Mouse (Mus musculus) testis, adult 2 months (tissue): ENCODE measurements at regions not wholly inside any gene's neighbourhood (a gene's known extent, or its start where the extent isn't known, plus 50 kb on each side); places are given as distances from the start of the nearest gene placed in this dataset.
"Not testable (repeated sequence)": the region's sequence is repeated elsewhere in the genome, so short reads cannot be mapped to it uniquely, and the experiment has no call there.

Source experiments
- H3K27ac ChIP-seq: fragments of 200-500 bp; 2 replicates; pipeline ENCODE4 v1.5.1; 2012; ENCODE audit warnings: low read depth, low read length; ENCODE audit not compliant: control insufficient read depth, insufficient read depth
- H3K27me3 ChIP-seq: fragments of 200-500 bp; 2 replicates; pipeline ENCODE4 v1.6.1; 2012; ENCODE audit warnings: mild to moderate bottlenecking, low read length, moderate library complexity; ENCODE audit not compliant: control insufficient read depth, insufficient read depth
- H3K36me3 ChIP-seq: fragments of 200-500 bp; 2 replicates; pipeline ENCODE4 v1.6.1; 2012; ENCODE audit warnings: mild to moderate bottlenecking, low read length; ENCODE audit not compliant: control insufficient read depth, insufficient read depth
- H3K4me1 ChIP-seq: fragments of 200-500 bp; 2 replicates; pipeline ENCODE4 v1.6.1; 2012; ENCODE audit warnings: low read length; ENCODE audit not compliant: control insufficient read depth, insufficient read depth
- H3K4me3 ChIP-seq: fragments of 200-500 bp; 2 replicates; pipeline ENCODE4 v1.5.1; 2012; ENCODE audit warnings: low read depth, mild to moderate bottlenecking, low read length, moderate library complexity, mixed read lengths; ENCODE audit not compliant: control insufficient read depth
- CTCF ChIP-seq: fragments of 200-500 bp; IDR thresholded peaks from 2 replicates; pipeline ENCODE4 v1.5.1; 2012; ENCODE audit warnings: low read depth, mild to moderate bottlenecking, inconsistent platforms, low read length, moderate library complexity; ENCODE audit not compliant: control insufficient read depth, insufficient read depth, insufficient replicate concordance
- POLR2A ChIP-seq: fragments of 200-500 bp; IDR thresholded peaks from 2 replicates; pipeline ENCODE4 v1.6.1; 2012; ENCODE audit warnings: low read depth, mild to moderate bottlenecking, inconsistent platforms, low read length, moderate library complexity; ENCODE audit not compliant: control insufficient read depth

- H3K36me3 ChIP-seq: no peaks in the 10 kb centered on the region
- no peak overlapping the region for H3K4me3 ChIP-seq
- no peaks in the 10 kb centered on the region for H3K4me1 ChIP-seq
- H3K27ac ChIP-seq: no peak overlapping the region
- H3K27me3 ChIP-seq: no peaks in the 10 kb centered on the region
- no peak for TF ChIP-seq CTCF
- TF ChIP-seq POLR2A: no peak
These were observed 91.2 kb upstream of the Sipa1l1 start for GRCm38 (mm10) chr12:82077945-82078344.

- Histone ChIP-seq H3K36me3 (no peaks in the 10 kb centered on the region), H3K4me3 (no peak overlapping the region), H3K27me3 (no peaks in the 10 kb centered on the region), H3K4me1 (no peaks in the 10 kb centered on the region), H3K27ac (no peak overlapping the region)
- TF ChIP-seq CTCF (no peak), POLR2A (no peak)
These were observed 90.4 kb upstream of the Sipa1l1 start for GRCm38 (mm10) chr12:82078740-82079139.

GRCm38 (mm10) chr12:82080196-82080880 lies 88.8 kb upstream of the Sipa1l1 start:
- TF ChIP-seq CTCF: no peak
- no peak for TF ChIP-seq POLR2A
- no peak overlapping the region for H3K4me3 ChIP-seq
- H3K36me3 ChIP-seq: no peaks in the 10 kb centered on the region
- no peak overlapping the region for H3K27ac ChIP-seq
- H3K27me3 ChIP-seq: no peaks in the 10 kb centered on the region
- no peaks in the 10 kb centered on the region for H3K4me1 ChIP-seq

GRCm38 (mm10) chr12:82082596-82082995 lies 86.5 kb upstream of the Sipa1l1 start:
- H3K27ac ChIP-seq, H3K4me3 ChIP-seq, H3K36me3 ChIP-seq, H3K27me3 ChIP-seq, H3K4me1 ChIP-seq: not testable (repeated sequence)

- Histone ChIP-seq H3K27ac (no peak overlapping the region), H3K36me3 (no peaks in the 10 kb centered on the region), H3K4me1 (peaks cover 3% of the 10 kb centered on the region), H3K27me3 (no peaks in the 10 kb centered on the region), H3K4me3 (no peak overlapping the region)
- TF ChIP-seq CTCF: no peak
- no peak for TF ChIP-seq POLR2A
These were observed 83.2 kb upstream of the Sipa1l1 start for GRCm38 (mm10) chr12:82085771-82086400.

- no peak for TF ChIP-seq CTCF
- no peak for TF ChIP-seq POLR2A
- no peak overlapping the region for H3K27ac ChIP-seq
- H3K4me3 ChIP-seq: no peak overlapping the region
- H3K36me3 ChIP-seq: no peaks in the 10 kb centered on the region
- H3K27me3 ChIP-seq: no peaks in the 10 kb centered on the region
- peaks cover 3% of the 10 kb centered on the region for H3K4me1 ChIP-seq
These were observed 82.7 kb upstream of the Sipa1l1 start for GRCm38 (mm10) chr12:82086441-82086840.

GRCm38 (mm10) chr12:82089288-82089687 lies 79.8 kb upstream of the Sipa1l1 start:
- no peaks in the 10 kb centered on the region for H3K27me3 ChIP-seq
- H3K4me1 ChIP-seq: peaks cover 3% of the 10 kb centered on the region
- H3K4me3 ChIP-seq: no peak overlapping the region
- H3K27ac ChIP-seq: no peak overlapping the region
- TF ChIP-seq CTCF: peak; percentile 60; the same call in 1 of the 2 replicates
- TF ChIP-seq POLR2A: no peak
- no peaks in the 10 kb centered on the region for H3K36me3 ChIP-seq
